Mouse (Mus musculus) liver, adult 2 months (tissue): Measurements from ENCODE around the gene Timm50. TPM values are rescaled to one million over a fixed set of nuclear protein-coding genes. Genes with fewer than 3 reads are reported as not detected.
A peak's percentile ranks its signal among the peaks of the same experiment; 100 is the strongest.

ENCODE experiments used
- DNase-seq: peaks from one replicate; pipeline ENCODE4 v3.0.0-alpha.2; 2011; ENCODE audit warnings: low read depth, low spot score; ENCODE audit errors: extremely low read depth
- H3K27ac ChIP-seq: fragments of 200-500 bp; replicated peaks from 2 replicates; pipeline ENCODE4 v1.5.1; 2012; ENCODE audit warnings: low read depth, mild to moderate bottlenecking, control low read depth, inconsistent platforms, low read length; ENCODE audit not compliant: insufficient read depth
- H3K27me3 ChIP-seq: fragments of 200-500 bp; 2 replicates; pipeline ENCODE4 v1.6.1; 2012; ENCODE audit warnings: mild to moderate bottlenecking, moderate library complexity, low read length, inconsistent platforms; ENCODE audit not compliant: control insufficient read depth, insufficient read depth
- H3K36me3 ChIP-seq: fragments of 200-500 bp; 2 replicates; pipeline ENCODE4 v1.6.1; 2012; ENCODE audit warnings: low read length, inconsistent platforms; ENCODE audit not compliant: control insufficient read depth, insufficient read depth
- H3K4me1 ChIP-seq: fragments of 200-500 bp; 2 replicates; pipeline ENCODE4 v1.6.1; 2011; ENCODE audit warnings: low read length; ENCODE audit not compliant: control insufficient read depth, insufficient read depth
- H3K4me3 ChIP-seq: fragments of 200-500 bp; 2 replicates; pipeline ENCODE4 v1.5.1; 2011; ENCODE audit warnings: low read depth, mild to moderate bottlenecking, control low read depth, low read length, moderate library complexity; ENCODE audit not compliant: insufficient read depth
- H3K79me2 ChIP-seq: fragments of 200-500 bp; 2 replicates; pipeline ENCODE4 v1.6.1; 2012; ENCODE audit warnings: inconsistent platforms, mild to moderate bottlenecking, low read length, moderate library complexity; ENCODE audit not compliant: control insufficient read depth, insufficient read depth
- H3K9ac ChIP-seq: fragments of 200-500 bp; 2 replicates; pipeline ENCODE4 v1.6.1; 2012; ENCODE audit warnings: low read depth, mild to moderate bottlenecking, control low read depth, inconsistent platforms, low read length
- CTCF ChIP-seq: fragments of 200-500 bp; IDR thresholded peaks from 2 replicates; pipeline ENCODE4 v1.5.1; 2011; ENCODE audit warnings: low read depth, low read length, control low read depth
- POLR2A ChIP-seq: fragments of 200-500 bp; IDR thresholded peaks from 2 replicates; pipeline ENCODE4 v1.6.1; 2011; ENCODE audit warnings: low read length, control low read depth; ENCODE audit not compliant: insufficient read depth; ENCODE audit errors: extremely low read depth
- WGBS: fragments of 180-500 bp; shearing (Covaris S2); methylation state at CpG from one replicate; pipeline ENCODE4 v1.1.7; 2018; 5-methylcytosine and 5-hydroxymethylcytosine counted together
- polyA plus RNA-seq: library from polyadenylated mRNA; depleted of rRNA; stranded (reverse); fragments of >200 nt; gene quantifications from 2 replicates; pipeline ENCODE4 v1.2.3, GENCODE M21; 2012
- total RNA-seq: library from RNA; depleted of rRNA; stranded (reverse); fragments of >200 nt; gene quantifications from 2 replicates; pipeline ENCODE4 v1.2.3, GENCODE M21; 2014

Timm50 gene
- total and polyA plus RNA-seq, 2 experiments: 22.6 to 52.6 TPM

- whole genome bisulfite sequencing: 6% methylated on average over 52 of the region's 52 CpGs
- TF ChIP-seq CTCF (no peak), POLR2A (no peak)
- Histone ChIP-seq H3K27ac (no peak within 1 kb of the TSS), H3K4me1 (no peaks in the 10 kb centered on the region), H3K79me2 (no peaks in the 10 kb centered on the region), H3K36me3 (no peaks in the 10 kb centered on the region), H3K9ac (no peak within 1 kb of the TSS), H3K4me3 (no peak within 1 kb of the TSS), H3K27me3 (peaks cover 19% of the 10 kb centered on the region)
- DNase-seq: no peak
Observed at GRCm38 (mm10) chr7:28290638-28291590, 21.0 kb downstream of the Timm50 start, which contains the start of gene Selenov. TSS of gene Selenov (minus strand) at chr7:28291186.

- Histone ChIP-seq H3K4me1 (no peaks in the 10 kb centered on the region), H3K4me3 (no peak overlapping the region), H3K27ac (no peak overlapping the region), H3K79me2 (no peaks in the 10 kb centered on the region), H3K27me3 (peaks cover 19% of the 10 kb centered on the region), H3K9ac (no peak overlapping the region), H3K36me3 (no peaks in the 10 kb centered on the region)
- no peak for TF ChIP-seq POLR2A
- TF ChIP-seq CTCF: no peak
- 2% methylated on average over 16 of the region's 18 CpGs for WGBS
- no peak for DNase-seq
Observed at GRCm38 (mm10) chr7:28290165-28290564, 21.7 kb downstream of the Timm50 start.

- Histone ChIP-seq H3K36me3 (no peaks in the 10 kb centered on the region), H3K79me2 (no peaks in the 10 kb centered on the region), H3K4me1 (no peaks in the 10 kb centered on the region), H3K9ac (no peak overlapping the region), H3K27me3 (no peaks in the 10 kb centered on the region), H3K27ac (no peak overlapping the region), H3K4me3 (no peak overlapping the region)
- DNase-seq: no peak
- WGBS: 80% methylated on average over 7 of the region's 7 CpGs
- TF ChIP-seq POLR2A (no peak), CTCF (no peak)
Observed at GRCm38 (mm10) chr7:28280630-28281029, 31.2 kb downstream of the Timm50 start.

GRCm38 (mm10) chr7:28278279-28278652 is 33.6 kb downstream of the Timm50 start:
- Histone ChIP-seq H3K4me1 (no peaks in the 10 kb centered on the region), H3K4me3 (peak overlapping the region; percentile 67), H3K79me2 (no peaks in the 10 kb centered on the region), H3K27me3 (no peaks in the 10 kb centered on the region), H3K27ac (peak overlapping the region; percentile 61; the same call in 1 of the 2 replicates), H3K9ac (peak overlapping the region; percentile 83), H3K36me3 (no peaks in the 10 kb centered on the region)
- 60% methylated on average over 7 of the region's 7 CpGs for WGBS
- DNase-seq: peak; percentile 33
- TF ChIP-seq POLR2A: no peak
- no peak for TF ChIP-seq CTCF

GRCm38 (mm10) chr7:28277615-28278278 is 34.1 kb downstream of the Timm50 start, which contains the start of gene Eid2b:
TSS of gene Eid2b (plus strand) at chr7:28277739.
- TF ChIP-seq CTCF (peak; percentile 95), POLR2A (no peak)
- H3K4me1 ChIP-seq: no peaks in the 10 kb centered on the region
- H3K36me3 ChIP-seq: no peaks in the 10 kb centered on the region
- WGBS: 2% methylated on average over 68 of the region's 68 CpGs
- peak within 1 kb of the TSS; percentile 61 for H3K27ac ChIP-seq
- H3K9ac ChIP-seq: peak within 1 kb of the TSS; percentile 83
- peak; percentile 77 for DNase-seq
- H3K27me3 ChIP-seq: no peaks in the 10 kb centered on the region
- no peaks in the 10 kb centered on the region for H3K79me2 ChIP-seq
- peak within 1 kb of the TSS; percentile 67 for H3K4me3 ChIP-seq
